Mouse (Mus musculus) retina, adult 2 months (tissue): ENCODE data around the gene Rpl39l.
A peak's percentile ranks its signal among the peaks of the same experiment; 100 is the strongest.
"Not testable (repeated sequence)": the region's sequence is repeated elsewhere in the genome, so short reads cannot be mapped to it uniquely, and the experiment has no call there.

Source experiments
- DNase-seq: peaks from one replicate; pipeline ENCODE4 v3.0.0-alpha.2; 2012; ENCODE audit warnings: low read depth, low spot score

Gene Rpl39l

DNA sequence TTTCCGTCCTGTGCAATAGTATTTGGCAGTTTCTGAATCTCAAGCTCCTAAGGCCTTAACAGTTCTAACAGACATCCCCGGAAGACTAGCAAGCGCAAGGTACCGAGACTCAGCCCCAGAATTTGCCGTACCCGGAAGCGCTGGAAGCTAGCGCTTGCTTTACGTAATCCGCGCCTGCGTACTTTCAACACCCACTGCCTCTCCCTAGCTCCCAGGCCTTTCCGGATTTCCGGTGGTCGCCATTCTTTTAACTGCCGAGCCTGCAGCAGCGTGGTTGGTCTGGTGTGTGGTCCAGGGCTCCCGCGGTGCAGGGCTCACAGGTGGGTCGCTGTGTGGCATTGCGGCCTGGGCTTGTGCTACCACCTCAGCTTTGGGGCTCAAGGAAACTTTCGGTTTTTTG is at the start of gene Rpl39l:
Rpl39l (plus strand) TSS at position 222 of the 400 bp plus-strand sequence.
- no peak for DNase-seq

GRCm38 (mm10) chr16:10127586-10127985 is 42.4 kb upstream of the Rpl39l start:
- no peak for DNase-seq

GRCm38 (mm10) chr16:10129052-10129911 is 40.7 kb upstream of the Rpl39l start:
- no peak for DNase-seq

DNA sequence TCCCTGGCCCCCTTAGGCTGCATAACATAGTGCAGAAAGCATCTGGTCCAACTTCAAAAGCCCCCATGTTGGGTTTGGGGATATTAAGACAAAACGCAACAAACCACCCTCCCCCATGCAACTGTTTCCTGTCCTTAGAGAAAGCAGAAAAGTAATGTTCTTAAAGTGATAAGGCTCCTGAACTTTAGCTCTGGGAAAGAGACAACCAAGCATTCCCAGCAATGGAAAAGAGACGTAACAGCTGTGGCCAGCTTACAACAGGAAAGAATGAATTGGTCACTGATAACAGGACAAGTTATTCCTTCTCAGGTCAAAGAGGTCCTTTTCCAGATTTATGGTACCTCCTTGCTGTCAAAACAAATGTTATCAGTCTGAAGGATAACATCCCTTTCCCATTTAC is 26.9 kb upstream of the Rpl39l start:
- DNase-seq, result no peak

- DNase-seq, result no peak
Measured at GRCm38 (mm10) chr16:10147401-10147800, 22.6 kb upstream of the Rpl39l start.

GRCm38 (mm10) chr16:10169123-10169905 is 712 bp upstream of the Rpl39l start:
- DNase-seq, result no peak

- DNase-seq, result no peak
Measured at GRCm38 (mm10) chr16:10171276-10171675, 1.2 kb downstream of the Rpl39l start.

GRCm38 (mm10) chr16:10172179-10172820 is 2.3 kb downstream of the Rpl39l start:
- DNase-seq, result no peak

GRCm38 (mm10) chr16:10187461-10187860 is 17.4 kb downstream of the Rpl39l start:
- DNase-seq, result not testable (repeated sequence)

GRCm38 (mm10) chr16:10192679-10193506 is 22.9 kb downstream of the Rpl39l start, which contains the start of gene Atf7ip2:
Gene Atf7ip2, plus strand, starts transcription at chr16:10192712.
- DNase-seq, result peak; percentile 4

GRCm38 (mm10) chr16:10208777-10209176 is 38.8 kb downstream of the Rpl39l start:
- DNase-seq, result no peak

DNA sequence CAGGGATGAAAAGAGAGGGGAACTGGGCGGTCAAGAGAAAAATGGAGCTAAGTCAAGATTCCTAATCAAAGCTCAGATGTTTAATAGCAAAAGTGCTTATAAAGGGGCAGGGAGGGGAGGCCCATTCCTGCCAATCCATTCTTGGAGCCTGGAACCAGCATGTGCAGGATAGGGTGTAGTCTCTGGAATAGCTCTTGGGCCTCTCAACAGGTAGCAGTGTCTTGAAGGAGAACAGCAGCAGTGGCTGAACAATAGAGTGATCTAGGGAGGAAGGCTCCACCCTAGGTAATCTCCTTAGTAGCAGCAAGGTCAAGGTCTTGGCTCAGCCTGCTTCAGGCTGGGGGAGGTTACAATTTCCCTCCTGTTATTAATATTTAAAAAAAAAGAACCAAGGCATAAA is 46.3 kb downstream of the Rpl39l start:
- not testable (repeated sequence) for DNase-seq

DNA sequence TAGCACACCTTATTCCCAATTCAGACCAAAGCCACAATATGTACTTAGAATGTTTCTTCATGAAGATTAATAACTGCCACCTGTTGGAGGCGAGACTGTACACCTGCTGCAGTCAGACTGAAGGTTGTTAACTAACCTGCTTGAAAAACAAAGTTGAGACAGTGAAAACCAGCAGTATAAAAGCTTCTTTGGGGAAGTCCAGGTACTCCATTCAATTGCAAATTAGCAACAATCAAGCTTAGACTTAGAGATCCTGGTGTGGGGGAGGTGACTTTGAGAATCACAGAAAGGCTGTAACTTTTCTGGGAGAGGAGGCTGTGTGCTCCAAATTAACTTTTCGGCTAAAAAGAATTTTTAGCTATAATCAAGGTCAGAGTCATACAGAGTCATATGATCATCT is 47.0 kb downstream of the Rpl39l start:
- DNase-seq, result not testable (repeated sequence)
